8 mouse cellular contexts compared by ENCODE assay signal in the genomic region with DNA sequence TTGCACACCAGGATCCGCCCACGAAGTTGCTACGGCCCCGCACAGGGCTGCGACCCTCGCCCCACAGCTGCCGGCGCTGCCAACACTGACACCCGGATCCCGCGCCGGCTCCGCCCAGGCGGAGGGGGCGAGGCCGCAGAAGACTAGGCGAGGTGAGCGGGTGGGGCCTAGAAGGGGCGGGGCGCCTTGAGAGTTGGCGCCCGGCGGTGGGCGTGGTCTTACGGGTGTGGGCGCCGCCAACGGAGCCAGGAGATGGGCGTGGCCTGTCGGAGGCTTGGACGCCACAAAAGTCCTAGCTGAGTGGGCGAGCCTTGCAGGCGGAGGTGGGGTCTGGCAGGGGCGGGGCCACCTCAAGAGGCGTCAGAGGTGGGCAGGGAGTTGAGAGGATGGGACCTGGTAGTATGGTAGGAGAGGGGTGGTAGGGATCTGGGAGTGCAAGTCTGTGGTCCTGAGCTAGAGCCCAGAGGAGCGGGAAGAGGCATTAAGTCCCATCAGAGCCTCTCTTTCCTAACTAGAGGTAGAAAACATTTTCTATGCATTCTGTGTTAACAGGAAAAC. TPM values are rescaled to one million over a fixed set of nuclear protein-coding genes. Genes with fewer than 3 reads are reported as not detected.
DNase-seq lines count a peak whose midpoint lies in the region; ATAC-seq and TF ChIP-seq lines count a peak whose summit lies in the region.

Gene Rab3d, minus strand, starts transcription at position 158 of the 558 bp plus-strand sequence.

- ATAC-seq in G1E (ENCODE audit: extremely low read depth, insufficient number of reproducible peaks, low FRiP score, poor library complexity, severe bottlenecking), result peak; percentile 96
- ATAC-seq in forebrain, postnatal 0 days, result peak; percentile 87
- peak; percentile 92 for ATAC-seq in lung, embryonic 15.5 days (ENCODE audit: borderline replicate concordance, extremely low read depth, low FRiP score, low TSS enrichment)

- TF ChIP-seq CTCF in G1E (IDR thresholded peaks at IDR 0.05; ENCODE audit: low read depth, low read length), result no peak
- TF ChIP-seq CTCF in forebrain, postnatal 0 days (IDR thresholded peaks at IDR 0.05; ENCODE audit: low read depth), result no peak

- peak within 1 kb of the TSS; percentile 82 for H3K4me3 ChIP-seq in G1E (ENCODE audit: low read depth, low read length)
- peak within 1 kb of the TSS; percentile 68 for H3K4me3 ChIP-seq in forebrain, postnatal 0 days (ENCODE audit: low read depth, low read length)
- peak within 1 kb of the TSS; percentile 62 for H3K4me3 ChIP-seq in lung, embryonic 15.5 days

- H3K4me1 ChIP-seq in G1E (ENCODE audit: insufficient read depth, low read depth, low read length), result peaks cover 25% of the 10 kb centered on the region
- H3K4me1 ChIP-seq in forebrain, postnatal 0 days (ENCODE audit: insufficient read depth), result peaks cover 4% of the 10 kb centered on the region; the same call in 1 of the 2 replicates
- peaks cover 18% of the 10 kb centered on the region for H3K4me1 ChIP-seq in lung, embryonic 15.5 days

- peak; percentile 91 for DNase-seq in G1E (ENCODE audit: low spot score)
- DNase-seq in cerebellum, adult 18-20 months, result peak; percentile 87 to 89
- peak; percentile 94 for DNase-seq in forebrain, postnatal 0 days
- DNase-seq in heart, postnatal 4 days, result peak; percentile 96
- peak; percentile 89 to 93 for DNase-seq in layer of hippocampus, adult 8-10 months (ENCODE audit: low spot score in 2 of 2)
- DNase-seq in ovary, adult 18-20 months (ENCODE audit: low spot score), result peak; percentile 95
- peak; percentile 98 for DNase-seq in thymus, postnatal 0 days (ENCODE audit: low spot score)

- peak within 1 kb of the TSS; percentile 92 for H3K27ac ChIP-seq in forebrain, postnatal 0 days (ENCODE audit: low read depth, low read length)
- H3K27ac ChIP-seq in lung, embryonic 15.5 days, result peak within 1 kb of the TSS; percentile 37

- H3K9ac ChIP-seq in forebrain, postnatal 0 days, result peak within 1 kb of the TSS; percentile 60
- H3K9ac ChIP-seq in lung, embryonic 15.5 days, result peak within 1 kb of the TSS; percentile 60

- peaks cover 40% of the 10 kb centered on the region for H3K36me3 ChIP-seq in G1E (replicated peaks)
- H3K36me3 ChIP-seq in forebrain, postnatal 0 days (ENCODE audit: insufficient read depth), result peaks cover 17% of the 10 kb centered on the region
- no peaks in the 10 kb centered on the region for H3K36me3 ChIP-seq in lung, embryonic 15.5 days

- peaks cover 3% of the 10 kb centered on the region; the same call in 1 of the 2 replicates for H3K27me3 ChIP-seq in G1E (ENCODE audit: insufficient read depth, low read length)
- no peaks in the 10 kb centered on the region for H3K27me3 ChIP-seq in forebrain, postnatal 0 days (ENCODE audit: insufficient read depth, low read length)
- H3K27me3 ChIP-seq in lung, embryonic 15.5 days, result peaks cover 4% of the 10 kb centered on the region

- H3K9me3 ChIP-seq in G1E (replicated peaks), result no peaks in the 10 kb centered on the region
- H3K9me3 ChIP-seq in forebrain, postnatal 0 days (ENCODE audit: low read length), result no peaks in the 10 kb centered on the region
- H3K9me3 ChIP-seq in lung, embryonic 15.5 days, result no peaks in the 10 kb centered on the region

- WGBS in forebrain, postnatal 0 days, result 2% methylated on average over 36 of the region's 36 CpGs
- WGBS in lung, embryonic 15.5 days, result under 1% methylated on average over 36 of the region's 36 CpGs

- peak within 1 kb of the TSS; percentile 69 for H3K4me2 ChIP-seq in forebrain, postnatal 0 days (ENCODE audit: low read depth)
- H3K4me2 ChIP-seq in lung, embryonic 15.5 days, result peak within 1 kb of the TSS; percentile 98

RNA-seq across cellular contexts. Expression of gene Rab3d, which starts in this region (rescaled TPM):
- total RNA-seq in G1E (2014; fragmentation: Nextera tagmentation) (3.7 and 6.8 TPM in 2 replicates), G1E (2017) (7.0 TPM in 2 replicates)
- 4.9 and 8.5 TPM in 2 replicates for polyA plus RNA-seq in G1E (2012)
- total RNA-seq in forebrain, postnatal 0 days (2014; rRNA removed), result 23.7 and 26.7 TPM in 2 replicates
- 23.0 and 28.7 TPM in 2 replicates for polyA plus RNA-seq in forebrain, postnatal 0 days (2015; fragmentation: Nextera tagmentation; extraction: Ambion mirVana)
- 10 to 100 TPM in 1 of 2 experiments, 1 to 10 TPM in 1; 8.9 to 10.3 TPM for total RNA-seq in heart, postnatal 4 days (2021)
- total RNA-seq in layer of hippocampus, adult 8-10 months (2022), result 10 to 100 TPM; 16.9 to 23.5 (median 21.1) TPM
- polyA plus RNA-seq in lung, embryonic 15.5 days (2015; fragmentation: Nextera tagmentation; extraction: Ambion mirVana), result 15.3 and 20.2 TPM in 2 replicates
- polyA plus RNA-seq in thymus, postnatal 0 days (2015; fragmentation: Nextera tagmentation; extraction: Ambion mirVana), result 14.3 and 14.7 TPM in 2 replicates

Comparison
In these comparisons a context has a peak if more than half of its experiments do, and no peak if none do; other contexts are left out.
1. Peak in every context shown above with its lines: DNase-seq, ATAC-seq, H3K4me3 ChIP-seq and H3K27ac ChIP-seq.